Mouse (Mus musculus): ENCODE measurements at regions not wholly inside any gene's neighbourhood (a gene's known extent, or its start where the extent isn't known, plus 50 kb on each side); places are given as distances from the start of the nearest gene placed in this dataset.
"Not testable (repeated sequence)": the region's sequence is repeated elsewhere in the genome, so short reads cannot be mapped to it uniquely, and the experiment has no call there.

- no peak for DNase-seq (ENCODE audit: low spot score)
Measured at GRCm38 (mm10) chr11:114483823-114484667, 184.3 kb upstream of the Rpl38 start.

GRCm38 (mm10) chr11:114483350-114483749, 185.0 kb upstream of the Rpl38 start:
- DNase-seq (ENCODE audit: low spot score), result not testable (repeated sequence)

- DNase-seq (ENCODE audit: low spot score), result no peak
Measured at GRCm38 (mm10) chr11:114482070-114482469, 186.3 kb upstream of the Rpl38 start.

GRCm38 (mm10) chr11:114481037-114481436, 187.3 kb upstream of the Rpl38 start:
- DNase-seq (ENCODE audit: low spot score), result no peak

GRCm38 (mm10) chr11:114480119-114480540, 188.2 kb upstream of the Rpl38 start:
- DNase-seq (ENCODE audit: low spot score), result no peak

GRCm38 (mm10) chr11:114478736-114479135, 189.6 kb upstream of the Rpl38 start:
- DNase-seq (ENCODE audit: low spot score), result no peak

GRCm38 (mm10) chr11:114477365-114477764, 191.0 kb upstream of the Rpl38 start:
- no peak for DNase-seq (ENCODE audit: low spot score)

GRCm38 (mm10) chr11:114472501-114473260, 195.6 kb upstream of the Rpl38 start:
- DNase-seq (ENCODE audit: low spot score), result no peak

- no peak for DNase-seq (ENCODE audit: low spot score)
Measured at GRCm38 (mm10) chr11:114468394-114468793, 199.9 kb upstream of the Rpl38 start.

- no peak for DNase-seq (ENCODE audit: low spot score)
Measured at GRCm38 (mm10) chr11:114467803-114468202, 200.5 kb upstream of the Rpl38 start.

- no peak for DNase-seq (ENCODE audit: low spot score)
Measured at GRCm38 (mm10) chr11:114465486-114465885, 202.8 kb upstream of the Rpl38 start.

- no peak for DNase-seq (ENCODE audit: low spot score)
Measured at GRCm38 (mm10) chr11:114462755-114463374, 205.5 kb upstream of the Rpl38 start.

- no peak for DNase-seq (ENCODE audit: low spot score)
Measured at GRCm38 (mm10) chr11:114454876-114455330, 213.4 kb upstream of the Rpl38 start.

GRCm38 (mm10) chr11:114448776-114449401, 219.4 kb upstream of the Rpl38 start:
- no peak for DNase-seq (ENCODE audit: low spot score)

GRCm38 (mm10) chr11:114447461-114447847, 220.9 kb upstream of the Rpl38 start:
- DNase-seq (ENCODE audit: low spot score), result no peak

GRCm38 (mm10) chr11:114446617-114447460, 221.5 kb upstream of the Rpl38 start:
- peak; percentile 17 for DNase-seq (ENCODE audit: low spot score)

- DNase-seq (ENCODE audit: low spot score), result peak; percentile 8
Measured at GRCm38 (mm10) chr11:114446075-114446616, 222.2 kb upstream of the Rpl38 start.

GRCm38 (mm10) chr11:114444211-114444610, 224.1 kb upstream of the Rpl38 start:
- no peak for DNase-seq (ENCODE audit: low spot score)

- DNase-seq (ENCODE audit: low spot score), result no peak
Measured at GRCm38 (mm10) chr11:114443444-114443843, 224.9 kb upstream of the Rpl38 start.

GRCm38 (mm10) chr11:114439314-114439713, 229.0 kb upstream of the Rpl38 start:
- DNase-seq (ENCODE audit: low spot score), result no peak

- DNase-seq (ENCODE audit: low spot score), result no peak
Measured at GRCm38 (mm10) chr11:114435788-114436187, 232.5 kb upstream of the Rpl38 start.
